Mouse (Mus musculus) retina, adult 2 months (tissue): ENCODE measurements around the gene Ccnd1.
"Not testable (repeated sequence)": the region's sequence is repeated elsewhere in the genome, so short reads cannot be mapped to it uniquely, and the experiment has no call there.

Source experiments
- DNase-seq: peaks from one replicate; pipeline ENCODE4 v3.0.0-alpha.2; 2012; ENCODE audit warnings: low read depth, low spot score

The Ccnd1 gene

GRCm38 (mm10) chr7:144907793-144908192 lies 31.9 kb downstream of the Ccnd1 start:
- DNase-seq = no peak

GRCm38 (mm10) chr7:144906708-144907397 lies 32.9 kb downstream of the Ccnd1 start:
- no peak for DNase-seq

- DNase-seq = not testable (repeated sequence)
Observed at GRCm38 (mm10) chr7:144905514-144905913, 34.2 kb downstream of the Ccnd1 start.

GRCm38 (mm10) chr7:144898506-144898905 lies 41.2 kb downstream of the Ccnd1 start:
- no peak for DNase-seq

- no peak for DNase-seq
Observed at GRCm38 (mm10) chr7:144896294-144897218, 43.2 kb downstream of the Ccnd1 start, which contains the start of gene Fgf15. TSS of gene Fgf15 (plus strand) at chr7:144896531.

- no peak for DNase-seq
Observed at GRCm38 (mm10) chr7:144895305-144896111, 44.2 kb downstream of the Ccnd1 start.

- DNase-seq = no peak
Observed at GRCm38 (mm10) chr7:144894706-144895105, 45.0 kb downstream of the Ccnd1 start.

GRCm38 (mm10) chr7:144894191-144894590 lies 45.5 kb downstream of the Ccnd1 start:
- no peak for DNase-seq

GRCm38 (mm10) chr7:144892322-144892721 lies 47.4 kb downstream of the Ccnd1 start:
- DNase-seq = no peak

GRCm38 (mm10) chr7:144891863-144892262 lies 47.9 kb downstream of the Ccnd1 start:
- no peak for DNase-seq

GRCm38 (mm10) chr7:144890661-144891060 lies 49.1 kb downstream of the Ccnd1 start:
- DNase-seq = not testable (repeated sequence)

- DNase-seq = no peak
Observed at GRCm38 (mm10) chr7:144888564-144889299, 51.0 kb downstream of the Ccnd1 start.

- DNase-seq = no peak
Observed at GRCm38 (mm10) chr7:144887672-144888071, 52.1 kb downstream of the Ccnd1 start.

GRCm38 (mm10) chr7:144883106-144883505 lies 56.6 kb downstream of the Ccnd1 start:
- no peak for DNase-seq
